Mouse (Mus musculus) midbrain, postnatal 0 days (tissue): ENCODE results near the gene Slc22a14. TPM values are rescaled to one million over a fixed set of nuclear protein-coding genes. Genes with fewer than 3 reads are reported as not detected.

Experiments used
- ATAC-seq: fragments of 200-750 bp; cut with Nextera tagmentation; 2 replicates; pipeline ENCODE4 v1.8.0; 2017; ENCODE audit warnings: moderate number of reproducible peaks, mild to moderate bottlenecking, moderate TSS enrichment, moderate library complexity; ENCODE audit not compliant: low FRiP score
- DNase-seq: peaks from one replicate; pipeline ENCODE4 v3.0.0-alpha.2; 2015; ENCODE audit warnings: low spot score
- H3K27ac ChIP-seq: fragments of 300-500 bp; sonication (generic); 2 replicates; pipeline ENCODE4 v1.5.1; 2014; ENCODE audit warnings: low read depth, mild to moderate bottlenecking, low read length, mixed read lengths
- H3K27me3 ChIP-seq: fragments of 300-500 bp; sonication (generic); 2 replicates; pipeline ENCODE4 v1.6.1; 2014; ENCODE audit warnings: low read length, control low read depth, mixed read lengths; ENCODE audit not compliant: insufficient read depth
- H3K36me3 ChIP-seq: fragments of 300-500 bp; sonication (generic); 2 replicates; pipeline ENCODE4 v1.6.1; 2014; ENCODE audit warnings: low read length, control low read depth, mixed read lengths; ENCODE audit not compliant: insufficient read depth
- H3K4me1 ChIP-seq: fragments of 300-500 bp; sonication (generic); 2 replicates; pipeline ENCODE4 v1.6.1; 2014; ENCODE audit warnings: mild to moderate bottlenecking, control low read depth, antibody characterized with exemption, low read length, mixed read lengths; ENCODE audit not compliant: insufficient read depth
- H3K4me2 ChIP-seq: fragments of 300-500 bp; sonication (generic); 2 replicates; pipeline ENCODE4 v1.6.1; 2014; ENCODE audit warnings: low read depth, mild to moderate bottlenecking, low read length, mixed read lengths; ENCODE audit not compliant: poor library complexity, severe bottlenecking
- H3K4me3 ChIP-seq: fragments of 300-500 bp; sonication (generic); 2 replicates; pipeline ENCODE4 v1.5.1; 2014; ENCODE audit warnings: low read depth, mild to moderate bottlenecking, low read length, moderate library complexity
- H3K9ac ChIP-seq: fragments of 300-500 bp; sonication (generic); replicated peaks from 2 replicates; pipeline ENCODE4 v1.6.1; 2014; ENCODE audit warnings: mild to moderate bottlenecking, low read length, moderate library complexity, mixed read lengths; ENCODE audit not compliant: poor library complexity, severe bottlenecking
- H3K9me3 ChIP-seq: fragments of 300-500 bp; sonication (generic); 2 replicates; pipeline ENCODE4 v1.6.1; 2016; ENCODE audit warnings: low read length, control low read depth
- CTCF ChIP-seq: IDR thresholded peaks from 2 replicates; pipeline ENCODE4 v1.5.1; 2016; ENCODE audit warnings: antibody characterized with exemption, mild to moderate bottlenecking
- WGBS: fragments of 180-500 bp; shearing (Covaris S2); extraction: QIAGEN DNeasy Blood & Tissue Kit; methylation state at CpG from one replicate; pipeline ENCODE4 v1.1.7; 2014; 5-methylcytosine and 5-hydroxymethylcytosine counted together
- polyA plus RNA-seq: library from polyadenylated mRNA; unstranded; fragments of >200 nt; fragmentation: Nextera tagmentation; extraction: Ambion mirVana; gene quantifications from 2 replicates; pipeline ENCODE4 v1.2.1, GENCODE M21; 2015
- total RNA-seq: library from RNA; depleted of rRNA; stranded (reverse); fragments of >200 nt; gene quantifications from 2 replicates; pipeline ENCODE4 v1.2.3, GENCODE M21; 2014

Gene Slc22a14
- total and polyA plus RNA-seq, 2 experiments from 2014 or later: not detected

DNA sequence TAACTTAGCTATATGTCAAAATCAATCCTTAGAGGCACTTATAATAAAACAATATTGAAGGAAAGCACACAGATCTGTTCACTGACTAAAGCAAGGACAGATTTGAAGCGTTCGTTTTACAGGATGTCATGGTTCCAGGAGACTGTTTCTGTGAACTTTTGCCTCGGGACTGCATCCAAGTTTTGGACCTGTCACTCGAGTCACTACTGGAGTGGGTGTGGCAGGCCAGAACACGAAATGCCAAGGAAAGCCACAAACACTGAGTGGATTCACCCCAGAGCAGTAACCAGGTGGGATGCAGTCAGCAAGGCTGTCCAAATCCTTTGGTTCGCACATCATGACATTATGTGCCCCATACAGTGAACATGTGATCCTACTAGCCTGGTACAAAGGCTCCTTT lies 150.8 kb downstream of the Slc22a14 start:
- ATAC-seq: no peak
- H3K4me3 ChIP-seq: no peak overlapping the region
- no peak overlapping the region for H3K4me2 ChIP-seq
- H3K4me1 ChIP-seq: no peaks in the 10 kb centered on the region
- H3K36me3 ChIP-seq: peaks cover 6% of the 10 kb centered on the region; the same call in 1 of the 2 replicates
- H3K27me3 ChIP-seq: no peaks in the 10 kb centered on the region
- no peak overlapping the region for H3K27ac ChIP-seq
- H3K9me3 ChIP-seq: no peaks in the 10 kb centered on the region
- TF ChIP-seq CTCF: no peak
- H3K9ac ChIP-seq: no peak overlapping the region
- WGBS: 91% methylated on average over 6 of the region's 6 CpGs
- no peak for DNase-seq

- H3K9ac ChIP-seq: no peak overlapping the region
- ATAC-seq: no peak
Observed at GRCm38 (mm10) chr9:119212996-119213395, 152.4 kb downstream of the Slc22a14 start.

DNA sequence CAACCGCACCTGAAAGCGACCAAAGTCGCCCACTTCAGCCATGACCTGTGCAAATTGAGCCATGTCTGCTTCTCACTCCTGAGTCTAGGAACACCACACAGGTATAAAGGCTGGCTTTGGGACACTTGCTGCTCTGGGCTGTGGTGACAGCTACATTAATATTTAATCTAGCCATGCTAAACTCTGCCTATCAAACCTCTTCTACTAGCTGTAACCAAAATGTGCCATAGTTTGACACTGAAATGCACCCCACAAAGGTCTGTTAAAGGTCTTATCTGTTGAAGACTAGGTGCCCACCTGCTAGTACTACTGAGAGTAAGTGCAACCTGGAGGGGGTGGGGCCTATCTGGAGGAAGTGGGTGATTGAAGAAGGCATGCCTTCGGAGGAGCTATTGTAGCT lies 156.4 kb downstream of the Slc22a14 start, which contains the start of gene Slc22a13:
TSS of gene Slc22a13 (minus strand) at position 101 of the 400 bp plus-strand sequence.
- no peak within 1 kb of the TSS for H3K27ac ChIP-seq
- ATAC-seq: no peak
- H3K27me3 ChIP-seq: no peaks in the 10 kb centered on the region
- no peaks in the 10 kb centered on the region for H3K9me3 ChIP-seq
- 92% methylated on average over 4 of the region's 4 CpGs for WGBS
- no peak within 1 kb of the TSS for H3K4me2 ChIP-seq
- no peak for TF ChIP-seq CTCF
- H3K36me3 ChIP-seq: no peaks in the 10 kb centered on the region
- no peak for DNase-seq
- no peaks in the 10 kb centered on the region for H3K4me1 ChIP-seq
- H3K9ac ChIP-seq: no peak within 1 kb of the TSS
- no peak within 1 kb of the TSS for H3K4me3 ChIP-seq

More at GRCm38 (mm10) chr9:119212996-119213395, 152.4 kb downstream of the Slc22a14 start:
- Histone ChIP-seq H3K9me3 (no peaks in the 10 kb centered on the region), H3K27ac (no peak overlapping the region), H3K4me1 (no peaks in the 10 kb centered on the region), H3K4me2 (no peak overlapping the region), H3K36me3 (no peaks in the 10 kb centered on the region), H3K27me3 (no peaks in the 10 kb centered on the region), H3K4me3 (no peak overlapping the region)
- TF ChIP-seq CTCF: no peak
- no peak for DNase-seq
- WGBS: 81% methylated on average over 8 of the region's 8 CpGs

- H3K36me3 ChIP-seq: no peaks in the 10 kb centered on the region
- WGBS: 79% methylated on average over 4 of the region's 4 CpGs
- no peak for TF ChIP-seq CTCF
Observed at GRCm38 (mm10) chr9:119207113-119207512, 158.2 kb downstream of the Slc22a14 start.

DNA sequence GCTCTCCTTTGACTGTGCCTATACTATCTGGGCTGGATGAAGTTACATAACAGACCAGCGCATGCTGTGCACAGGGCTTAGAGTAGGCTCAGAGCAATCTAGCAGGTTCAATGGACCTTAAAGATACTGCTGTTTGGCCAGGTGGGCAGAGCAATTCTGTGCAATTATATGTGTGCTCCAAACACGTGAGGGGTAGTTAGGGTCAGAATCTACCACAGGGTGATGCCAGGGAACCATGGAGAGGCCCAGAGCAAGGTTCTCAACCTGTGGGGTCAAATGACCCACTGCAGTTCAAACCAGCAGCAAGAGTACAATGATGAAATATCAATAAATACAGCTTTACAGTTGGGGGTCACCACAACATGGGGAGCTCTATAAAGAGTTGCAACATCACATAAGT lies 158.7 kb downstream of the Slc22a14 start:
- Histone ChIP-seq H3K27me3 (no peaks in the 10 kb centered on the region), H3K9me3 (no peaks in the 10 kb centered on the region), H3K36me3 (no peaks in the 10 kb centered on the region), H3K27ac (no peak overlapping the region), H3K9ac (no peak overlapping the region), H3K4me2 (no peak overlapping the region), H3K4me1 (no peaks in the 10 kb centered on the region), H3K4me3 (no peak overlapping the region)
- DNase-seq (no peak), ATAC-seq (no peak)
- 78% methylated on average over 2 of the region's 2 CpGs for WGBS
- no peak for TF ChIP-seq CTCF

More at GRCm38 (mm10) chr9:119207113-119207512, 158.2 kb downstream of the Slc22a14 start:
- ATAC-seq: no peak
- Histone ChIP-seq H3K9me3 (no peaks in the 10 kb centered on the region), H3K27me3 (no peaks in the 10 kb centered on the region), H3K27ac (no peak overlapping the region), H3K9ac (no peak overlapping the region), H3K4me3 (no peak overlapping the region), H3K4me2 (no peak overlapping the region), H3K4me1 (no peaks in the 10 kb centered on the region)
- no peak for DNase-seq

GRCm38 (mm10) chr9:119205756-119206155 lies 159.6 kb downstream of the Slc22a14 start:
- Histone ChIP-seq H3K36me3 (no peaks in the 10 kb centered on the region), H3K27me3 (no peaks in the 10 kb centered on the region), H3K9me3 (no peaks in the 10 kb centered on the region), H3K4me2 (no peak overlapping the region), H3K4me3 (no peak overlapping the region), H3K4me1 (no peaks in the 10 kb centered on the region), H3K9ac (no peak overlapping the region), H3K27ac (no peak overlapping the region)
- TF ChIP-seq CTCF: no peak
- WGBS: 92% methylated on average over 5 of the region's 5 CpGs
- no peak for DNase-seq
- ATAC-seq: no peak
